Mouse (Mus musculus): Measurements from ENCODE around the gene Atf6.

- no peak for TF ChIP-seq CTCF (conservative IDR thresholded peaks at IDR 0.05 in 1 of 2, IDR thresholded peaks at IDR 0.05 in 1 of 2; ENCODE audit: low read depth in 2 of 2, low read length in 2 of 2)
- TF ChIP-seq CHD2 (IDR thresholded peaks at IDR 0.05; ENCODE audit: low read length), result no peak
- TF ChIP-seq MAFK (IDR thresholded peaks at IDR 0.05; ENCODE audit: insufficient replicate concordance, low read length), result 0 out of 2 replicates have a peak, but pooled peaks have one; percentile 69
- TF ChIP-seq ELF1 (IDR thresholded peaks at IDR 0.05; ENCODE audit: low read depth, low read length), result peak; percentile 26; the same call in 1 of the 2 replicates
- TF ChIP-seq KAT2A (IDR thresholded peaks at IDR 0.05; ENCODE audit: insufficient replicate concordance, low read length), result no peak
- peak; percentile 93 for TF ChIP-seq EP300 (IDR thresholded peaks at IDR 0.05; ENCODE audit: low read length)
- TF ChIP-seq HCFC1 (IDR thresholded peaks at IDR 0.05; ENCODE audit: low read depth, low read length), result no peak
- TF ChIP-seq USF1 (IDR thresholded peaks at IDR 0.05; ENCODE audit: low read depth, low read length), result no peak
Observed at GRCm38 (mm10) chr1:170864754-170865153, 2.8 kb downstream of the Atf6 start.
